Mouse (Mus musculus) left cerebral cortex, postnatal 10 days (tissue): ENCODE measurements around the gene Ptpn21. TPM values are rescaled to one million over a fixed set of nuclear protein-coding genes. Genes with fewer than 3 reads are reported as not detected.
A peak's percentile ranks its signal among the peaks of the same experiment; 100 is the strongest.

Experiments
- DNase-seq, 2 experiments: peaks; one replicate each; pipeline ENCODE4 v3.0.0; 2021 to 2022; ENCODE audit warnings: low spot score in 2 of 2, mixed read lengths in 1 of 2; ENCODE audit errors: extremely low spot score in 1 of 2
- intact Hi-C: fragments of 180-260 bp; cut with DNase I; formaldehyde crosslinking; loops from one replicate; pipeline ENCODE4 v1.15.1; 2025
- total RNA-seq, 2 experiments: library from RNA; stranded (reverse); gene quantifications; 2 replicates each; pipeline ENCODE4 v1.2.3; 2021

Ptpn21 gene
- 1 to 10 TPM; 5.4 to 7.9 TPM for total RNA-seq

DNA sequence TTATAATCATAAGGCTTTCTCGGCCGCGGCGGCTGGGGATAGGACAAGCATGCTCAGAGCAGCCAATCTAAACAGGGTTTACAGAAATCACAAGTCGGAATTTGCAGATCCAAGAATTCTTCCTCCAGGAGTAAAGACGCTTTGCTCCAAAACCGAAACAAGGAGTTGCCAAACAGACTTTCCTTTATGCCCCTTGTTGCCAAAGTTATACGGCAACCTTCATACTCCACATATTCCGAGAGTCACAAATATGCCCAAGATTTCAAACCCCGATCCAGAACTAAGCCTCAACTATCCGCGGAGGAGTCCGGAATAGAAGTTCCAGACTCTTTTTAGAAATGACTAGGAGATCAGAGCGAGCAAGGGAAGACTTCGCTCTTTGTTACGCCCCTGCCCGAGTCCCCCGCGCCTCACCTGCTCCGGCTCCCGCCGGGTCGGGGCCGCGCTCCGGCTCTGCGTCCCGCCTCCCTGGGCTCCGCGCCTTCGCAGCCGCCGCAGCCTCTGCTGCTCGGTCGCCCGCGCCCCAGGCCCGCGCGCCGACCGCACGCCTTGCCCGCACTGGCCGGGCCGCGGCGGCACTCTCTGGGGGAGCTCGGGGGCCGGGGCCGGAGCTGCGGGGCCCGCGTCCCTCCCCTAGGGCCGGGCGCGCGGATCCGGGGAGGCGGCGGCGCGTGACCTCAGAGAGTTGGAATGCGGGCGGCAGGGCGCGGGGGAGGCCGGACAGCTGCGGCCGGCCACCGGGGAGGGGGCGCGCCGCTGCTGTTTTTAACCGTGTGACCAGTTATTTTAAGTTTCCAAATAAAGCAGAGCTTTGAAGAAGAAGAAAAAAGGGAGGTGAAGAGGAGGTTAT is at the start of gene Ptpn21:
TSS of gene Ptpn21 (minus strand) at position 455 of the 850 bp plus-strand sequence.
- DNase-seq: peak in 1 of 2 experiments; percentile 79
- intact Hi-C loops: no loop called here

DNA sequence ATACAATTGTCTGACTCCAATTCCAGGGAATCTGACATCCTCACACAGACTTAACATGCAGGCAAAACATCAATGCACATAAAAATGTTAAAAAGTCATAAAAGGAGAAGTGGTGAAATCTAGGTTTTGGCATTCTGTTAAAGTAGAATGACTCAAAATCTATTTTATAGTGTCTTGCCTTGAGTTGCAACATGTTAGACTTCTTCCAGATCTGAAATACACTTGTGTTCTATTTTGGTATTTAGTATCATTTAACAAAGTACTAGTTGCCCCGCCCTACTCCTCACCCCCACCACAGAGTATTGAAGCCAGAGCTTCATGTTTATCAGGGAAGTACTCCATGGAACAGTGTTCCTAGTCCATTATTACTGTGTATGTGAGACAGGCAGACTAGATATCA is 47.0 kb upstream of the Ptpn21 start:
- intact Hi-C loops: no loop called here

DNA sequence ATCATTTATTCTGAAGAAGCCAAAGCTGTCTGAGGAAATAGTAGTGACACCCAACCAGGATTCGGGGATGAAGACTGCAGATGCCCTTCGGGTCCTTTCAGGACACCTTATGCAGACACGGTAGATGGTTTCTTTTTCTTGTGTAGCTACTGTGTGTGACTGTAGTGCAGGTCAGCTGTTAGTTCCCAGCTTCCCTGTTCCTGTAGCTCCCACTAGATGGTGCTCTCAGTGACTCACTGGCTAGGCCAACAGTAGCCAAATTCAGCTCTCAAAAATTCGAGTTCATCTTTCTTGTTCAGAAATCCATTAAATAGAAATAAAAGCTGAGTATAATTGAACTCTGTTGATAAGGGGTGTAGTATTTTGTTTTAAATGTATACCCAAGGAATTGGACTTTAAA is 41.9 kb upstream of the Ptpn21 start:
- DNase-seq: peak in 1 of 2 experiments; percentile 34
- intact Hi-C loops: no loop called here

More for the DNA sequence above, 47.0 kb upstream of the Ptpn21 start:
- no peak for DNase-seq

DNA sequence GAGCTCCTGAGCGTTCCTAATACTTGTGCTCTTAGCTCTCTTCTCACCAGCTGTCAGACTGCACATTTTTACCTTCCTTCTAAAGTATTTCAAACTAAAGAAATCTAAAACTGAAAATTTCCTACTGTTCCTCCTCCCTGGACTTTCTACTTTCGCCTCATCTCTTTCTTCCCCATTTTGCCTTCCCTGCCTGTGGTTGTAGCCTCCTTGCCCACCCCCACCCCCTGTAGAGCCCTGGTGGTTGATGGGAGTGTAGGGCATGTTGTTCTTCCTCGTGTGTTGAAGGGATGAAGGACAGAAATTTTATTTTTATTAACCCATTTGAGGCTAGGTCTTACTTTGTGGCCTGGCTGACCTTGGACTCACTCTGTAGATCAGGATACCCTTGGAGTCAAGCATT is 40.3 kb upstream of the Ptpn21 start:
- intact Hi-C loops: no loop called here
- no peak for DNase-seq

DNA sequence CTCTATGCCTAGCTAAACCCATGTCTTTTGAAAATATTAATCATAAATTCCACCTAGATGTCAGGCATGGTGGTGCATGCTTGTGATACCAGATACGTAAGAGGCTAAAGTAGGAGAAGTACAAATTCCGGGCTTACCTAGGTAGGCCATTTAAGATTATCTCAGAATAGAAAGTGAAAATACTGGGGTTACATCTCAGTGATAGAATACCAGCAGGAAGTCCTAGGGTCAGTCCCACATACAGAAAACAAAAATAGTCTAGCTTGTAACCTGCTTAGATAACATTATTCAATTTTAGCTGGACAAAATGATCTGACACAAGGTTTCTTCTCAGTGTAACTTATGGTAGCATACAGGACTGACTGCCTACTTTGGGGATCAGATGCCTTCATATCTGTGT is 29.0 kb upstream of the Ptpn21 start:
- intact Hi-C loops: no loop called here

DNA sequence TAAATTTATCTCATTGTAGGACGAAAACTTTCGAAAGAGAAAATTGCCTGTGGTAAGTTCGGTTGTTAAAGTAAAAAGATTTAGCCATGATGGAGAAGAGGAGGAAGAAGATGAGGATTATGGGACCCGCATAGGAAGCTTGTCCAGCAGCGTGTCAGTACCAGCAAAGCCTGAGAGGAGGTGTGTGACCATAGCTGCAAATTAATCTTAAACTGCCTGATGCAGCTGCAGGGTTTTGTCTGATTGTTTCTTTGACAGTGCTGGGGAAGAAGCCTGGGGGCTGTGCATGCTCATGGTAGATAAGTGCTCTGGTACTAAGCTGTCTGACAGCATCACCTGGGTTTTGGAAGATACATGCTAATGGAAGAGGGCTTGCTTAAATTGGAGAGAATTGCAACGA is 22.5 kb upstream of the Ptpn21 start:
- no peak for DNase-seq
- intact Hi-C loops: loop anchor here (5.0 kb wide), 1 partner anchor 38 kb away; no protein-coding TSS in a partner anchor

More for the DNA sequence above, 29.0 kb upstream of the Ptpn21 start:
- DNase-seq: no peak

DNA sequence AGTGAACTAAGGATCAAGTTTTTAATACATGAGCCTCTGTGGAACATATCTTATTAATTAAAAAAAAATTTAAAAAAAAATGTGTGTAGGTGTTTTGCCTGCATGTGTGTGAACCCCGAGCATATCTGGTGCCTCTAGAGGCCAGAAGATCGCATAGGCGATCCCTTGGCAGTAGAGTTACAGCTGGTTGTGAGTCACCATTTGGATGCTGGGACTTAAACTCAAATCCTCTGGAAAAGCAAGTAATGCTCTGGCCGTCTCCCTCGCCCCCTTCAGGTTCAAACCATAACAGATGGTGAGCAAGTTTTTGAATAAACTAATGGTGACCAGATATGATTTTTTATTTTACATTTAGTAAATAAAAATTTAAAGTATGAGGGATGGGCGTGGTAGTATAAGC is 20.4 kb upstream of the Ptpn21 start:
- DNase-seq: no peak
- intact Hi-C loops: no loop called here

GRCm38 (mm10) chr12:98747380-98747753 is 10.2 kb upstream of the Ptpn21 start:
- intact Hi-C loops: loop anchor here (5.0 kb wide), 1 partner anchor 70 kb away; no protein-coding TSS in a partner anchor
- DNase-seq: peak in 1 of 2 experiments; percentile 27

DNA sequence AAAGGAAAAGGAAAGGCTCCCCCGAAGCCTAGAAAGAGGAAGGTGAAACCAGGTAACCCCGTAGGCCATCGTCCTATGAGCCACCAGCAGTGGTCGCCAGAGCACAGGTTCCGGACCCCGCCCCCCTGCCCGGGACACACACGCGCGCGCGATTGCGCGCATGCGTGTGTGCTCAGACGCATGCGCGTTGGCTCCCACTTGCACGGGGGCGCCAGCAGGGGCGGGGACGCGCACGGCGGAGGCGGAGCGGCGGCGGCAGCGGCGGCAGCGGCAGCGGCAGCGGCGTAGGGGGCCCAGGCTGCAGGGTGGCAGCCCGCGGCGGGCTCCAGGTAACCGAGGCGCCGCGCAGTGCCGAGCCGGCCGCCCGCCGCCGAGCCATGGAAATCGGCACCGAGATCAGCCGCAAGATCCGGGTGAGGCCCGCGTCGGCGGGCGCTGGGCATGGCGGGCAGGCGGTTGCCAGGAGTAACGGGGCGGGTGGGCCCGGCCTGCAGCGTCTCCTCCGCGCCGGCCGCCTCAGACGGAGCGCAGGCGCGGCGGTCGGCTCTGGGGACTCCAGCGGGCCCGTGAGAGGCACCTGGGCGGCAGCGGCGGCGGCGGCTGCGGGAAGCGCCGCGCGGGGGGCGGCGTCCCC is 9.7 kb upstream of the Ptpn21 start, which contains the start of gene Zc3h14:
TSS of gene Zc3h14 (plus strand) at position 219 of the 634 bp plus-strand sequence.
- peak; percentile 88 to 96 for DNase-seq
- intact Hi-C loops: loop anchor here (5.0 kb wide), 1 partner anchor 70 kb away; no protein-coding TSS in a partner anchor

DNA sequence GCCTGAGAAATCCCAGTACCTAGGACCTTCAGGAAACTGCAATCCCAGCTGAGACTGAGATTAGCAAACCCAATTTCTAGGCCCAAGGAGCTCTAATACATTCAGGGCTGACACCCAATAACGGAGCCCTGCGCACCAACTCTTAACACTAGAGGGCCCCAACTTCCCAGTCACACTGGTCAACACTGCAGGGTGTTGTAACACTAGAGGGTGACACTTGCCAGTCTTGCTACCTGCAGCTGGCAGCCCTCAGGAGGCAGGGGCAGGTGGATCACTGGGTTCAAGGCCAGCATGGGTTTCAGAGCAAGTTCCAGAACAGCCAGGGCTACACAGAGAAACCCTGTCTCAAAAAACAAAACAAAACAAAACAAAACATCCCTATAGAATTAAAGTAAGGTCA is 8.9 kb upstream of the Ptpn21 start:
- DNase-seq: peak in 1 of 2 experiments; percentile 57
- intact Hi-C loops: loop anchor here (5.0 kb wide), 1 partner anchor 69 kb away; no protein-coding TSS in a partner anchor

- DNase-seq: no peak
- intact Hi-C loops: loop anchor here (5.0 kb wide), 1 partner anchor 68 kb away; no protein-coding TSS in a partner anchor
Observed at GRCm38 (mm10) chr12:98745626-98746025, 8.4 kb upstream of the Ptpn21 start.

- peak in 1 of 2 experiments; percentile 31 for DNase-seq
- intact Hi-C loops: no loop called here
Observed at GRCm38 (mm10) chr12:98741011-98741501, 3.9 kb upstream of the Ptpn21 start.

GRCm38 (mm10) chr12:98737801-98738350 is 671 bp upstream of the Ptpn21 start:
- intact Hi-C loops: no loop called here

DNA sequence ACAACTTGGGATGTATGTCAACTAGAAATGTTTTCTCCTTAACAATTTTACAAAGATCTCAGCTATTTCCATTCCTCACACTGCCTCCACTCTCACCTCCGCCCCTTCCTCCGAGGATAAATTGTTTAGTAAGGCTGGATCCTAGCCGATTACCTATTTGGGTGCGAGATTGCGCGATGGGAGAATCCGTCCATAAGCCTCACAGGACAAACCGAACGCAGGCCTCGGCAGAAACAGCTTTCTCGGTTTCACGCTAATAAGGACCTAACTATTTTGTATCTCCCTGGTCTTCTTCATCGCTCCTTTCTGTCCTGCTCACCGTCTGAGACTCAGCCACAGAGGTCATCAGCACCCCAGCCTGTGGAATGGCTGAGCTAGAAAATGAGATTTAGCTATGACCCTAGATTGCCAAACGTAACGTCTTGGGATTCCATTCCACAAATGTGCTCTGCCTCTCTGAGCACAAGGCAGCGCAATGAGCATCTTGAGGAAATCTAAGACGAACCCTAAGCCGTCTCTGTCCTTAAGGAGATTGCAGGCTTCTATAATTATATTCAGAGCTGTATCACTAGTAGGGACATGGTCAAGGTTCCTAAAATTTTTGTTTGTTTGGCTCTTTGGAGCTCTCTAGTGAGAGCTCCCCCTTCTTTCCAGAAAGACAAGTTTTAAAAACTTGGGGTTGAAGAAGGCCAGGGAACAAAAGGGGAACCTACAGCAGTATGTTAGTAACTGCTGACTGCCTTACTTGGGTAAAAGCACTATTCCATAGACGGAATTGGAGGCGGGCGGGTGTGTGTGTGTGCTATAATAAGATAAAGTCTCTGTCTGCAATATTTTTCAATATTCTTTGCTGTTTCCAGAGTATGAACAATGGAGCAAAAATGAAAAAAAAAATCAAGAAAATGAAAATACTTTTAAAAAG is 2.1 kb downstream of the Ptpn21 start:
- DNase-seq: no peak
- intact Hi-C loops: no loop called here

More at GRCm38 (mm10) chr12:98737801-98738350, 671 bp upstream of the Ptpn21 start:
- no peak for DNase-seq

- DNase-seq: peak; percentile 76 to 91
- intact Hi-C loops: no loop called here
Observed at GRCm38 (mm10) chr12:98734246-98734879, 2.8 kb downstream of the Ptpn21 start.

DNA sequence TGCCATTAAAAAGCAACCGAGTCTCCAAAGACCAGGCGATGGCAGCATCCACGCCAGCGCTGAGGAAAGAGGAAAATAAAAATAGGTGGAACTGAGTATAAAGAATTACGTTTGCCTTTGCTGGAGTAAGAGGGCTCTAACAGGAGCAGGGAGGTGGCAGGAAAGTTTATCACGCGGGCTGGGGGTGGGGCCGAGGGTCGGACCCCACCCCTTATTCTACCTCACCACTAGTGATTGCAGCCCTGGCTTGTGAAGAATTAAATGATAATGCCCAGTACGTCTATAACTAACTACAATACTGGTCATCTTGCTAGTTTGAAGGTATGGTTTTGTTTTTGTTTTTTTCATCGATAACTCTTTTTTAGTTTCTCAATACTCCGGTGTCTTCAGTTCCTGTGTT is 3.4 kb downstream of the Ptpn21 start:
- intact Hi-C loops: no loop called here

DNA sequence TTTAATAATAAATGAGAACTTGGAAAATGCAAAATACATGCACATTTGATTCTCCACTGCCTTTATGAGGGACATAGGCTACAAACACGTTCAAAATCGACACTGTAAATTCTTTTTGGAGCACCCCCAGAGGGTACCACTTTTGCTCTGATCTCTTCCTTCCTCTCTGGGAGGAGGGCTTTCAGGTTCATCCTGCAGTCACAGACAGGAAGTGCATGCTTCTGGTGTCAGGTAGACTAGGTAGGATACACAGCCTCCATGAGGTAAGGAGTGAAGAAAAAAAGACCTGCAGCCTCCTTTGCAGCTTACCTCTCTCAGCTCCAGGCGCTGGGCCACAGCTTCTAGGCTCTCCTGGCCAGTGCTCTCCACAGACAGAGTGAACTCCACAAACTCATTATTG is 4.0 kb downstream of the Ptpn21 start:
- intact Hi-C loops: no loop called here
- no peak for DNase-seq

More for the DNA sequence above, 3.4 kb downstream of the Ptpn21 start:
- DNase-seq: no peak

- no peak for DNase-seq
- intact Hi-C loops: no loop called here
Observed at GRCm38 (mm10) chr12:98730682-98731081, 6.5 kb downstream of the Ptpn21 start.
